Mouse (Mus musculus): ENCODE data around the gene Olfr790. TPM values are rescaled to one million over a fixed set of nuclear protein-coding genes. Genes with fewer than 3 reads are reported as not detected.

Olfr790 gene
- polyA plus RNA-seq (2011; ENCODE audit: insufficient read length, low read depth, missing spikeins) = not detected in 2 replicates

DNA sequence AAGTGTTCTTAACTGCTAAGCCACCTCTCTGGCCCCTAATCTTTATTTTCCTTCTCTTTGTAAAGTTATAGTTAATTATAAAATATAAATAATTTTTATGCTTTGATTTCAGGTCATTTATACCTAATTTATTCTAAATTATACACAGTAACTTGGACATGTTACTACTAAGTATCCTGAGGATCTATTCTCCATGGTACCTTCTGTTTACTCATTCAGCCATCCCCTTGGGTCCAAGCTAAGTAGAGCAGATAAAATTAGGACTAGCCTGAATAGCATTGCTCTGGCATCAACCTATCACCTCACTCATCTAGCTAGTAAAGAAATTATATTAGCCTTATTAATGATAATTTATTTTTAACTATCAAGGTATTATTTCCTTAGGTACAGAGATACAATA lies at the start of gene Olfr790:
TSS of gene Olfr790 (plus strand) at position 301 of the 400 bp plus-strand sequence.
- no peaks in the 10 kb centered on the region for H3K4me1 ChIP-seq (ENCODE audit: control insufficient read depth, insufficient read depth, low read length)
- no peak within 1 kb of the TSS for H3K4me3 ChIP-seq (ENCODE audit: insufficient read depth, low read length)
- TF ChIP-seq POLR2A (IDR thresholded peaks at IDR 0.05; ENCODE audit: low read depth, low read length) = no peak
- no peak within 1 kb of the TSS for H3K27ac ChIP-seq (ENCODE audit: insufficient read depth, low read length)

DNA sequence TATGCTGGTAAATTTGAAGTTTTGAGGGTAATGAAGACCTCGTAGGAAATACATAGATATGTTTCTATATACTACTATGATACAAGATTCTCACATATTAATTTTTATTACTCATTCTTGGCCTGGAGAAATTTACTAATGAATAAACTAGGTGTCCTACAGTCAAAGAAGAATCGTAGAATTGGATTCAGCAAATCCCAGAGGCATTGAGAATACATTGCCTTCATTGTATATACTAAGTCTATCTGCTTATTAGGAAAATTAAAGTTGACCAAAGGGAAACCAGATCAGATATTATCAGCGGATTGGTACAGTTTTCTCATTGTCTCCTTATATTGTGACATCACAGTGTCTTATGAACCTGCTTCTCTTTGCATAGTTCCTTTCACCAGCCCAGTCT lies 36.7 kb upstream of the Olfr790 start, which contains the start of gene Olfr787:
TSS of gene Olfr787 (plus strand) at position 301 of the 400 bp plus-strand sequence.
- no peak within 1 kb of the TSS for H3K27ac ChIP-seq (ENCODE audit: insufficient read depth, low read length)
- no peak for TF ChIP-seq POLR2A (IDR thresholded peaks at IDR 0.05; ENCODE audit: low read depth, low read length)
- no peak for TF ChIP-seq CTCF (IDR thresholded peaks at IDR 0.05; ENCODE audit: borderline replicate concordance, insufficient read depth, low read length)
- H3K4me3 ChIP-seq (ENCODE audit: insufficient read depth, low read length) = no peak within 1 kb of the TSS
- no peaks in the 10 kb centered on the region for H3K4me1 ChIP-seq (ENCODE audit: control insufficient read depth, insufficient read depth, low read length)

- TF ChIP-seq CTCF (IDR thresholded peaks at IDR 0.05; ENCODE audit: borderline replicate concordance, insufficient read depth, low read length) (no peak), POLR2A (IDR thresholded peaks at IDR 0.05; ENCODE audit: low read depth, low read length) (no peak)
- H3K27ac ChIP-seq (ENCODE audit: insufficient read depth, low read length) = no peak within 1 kb of the TSS
- H3K4me1 ChIP-seq (ENCODE audit: control insufficient read depth, insufficient read depth, low read length) = no peaks in the 10 kb centered on the region
- H3K4me3 ChIP-seq (ENCODE audit: insufficient read depth, low read length) = no peak within 1 kb of the TSS
Measured at GRCm38 (mm10) chr10:129470698-129471097, 27.6 kb upstream of the Olfr790 start, which contains the start of gene Olfr788. Gene Olfr788 (plus strand): TSS chr10:129470998.

DNA sequence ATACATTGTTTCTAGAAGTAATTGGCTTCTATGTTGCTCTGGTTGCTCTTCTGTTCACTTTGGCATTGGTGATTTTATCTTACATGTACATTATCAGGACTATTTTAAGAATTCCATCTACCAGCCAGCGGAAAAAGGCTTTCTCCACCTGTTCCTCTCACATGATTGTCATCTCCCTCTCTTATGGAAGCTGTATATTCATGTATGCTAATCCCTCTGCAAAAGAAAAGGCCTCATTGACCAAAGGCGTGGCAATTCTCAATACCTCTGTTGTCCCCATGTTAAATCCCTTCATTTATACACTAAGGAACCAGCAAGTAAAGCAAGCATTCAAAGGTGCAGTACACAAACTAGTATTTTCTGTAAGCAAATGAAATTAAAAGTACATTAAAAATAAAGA lies 25.0 kb upstream of the Olfr790 start:
- no peak for TF ChIP-seq CTCF (IDR thresholded peaks at IDR 0.05; ENCODE audit: borderline replicate concordance, insufficient read depth, low read length)
- no peak for TF ChIP-seq POLR2A (IDR thresholded peaks at IDR 0.05; ENCODE audit: low read depth, low read length)
- no peak overlapping the region for H3K27ac ChIP-seq (ENCODE audit: insufficient read depth, low read length)
- no peak overlapping the region for H3K4me3 ChIP-seq (ENCODE audit: insufficient read depth, low read length)
- H3K4me1 ChIP-seq (ENCODE audit: control insufficient read depth, insufficient read depth, low read length) = no peaks in the 10 kb centered on the region

DNA sequence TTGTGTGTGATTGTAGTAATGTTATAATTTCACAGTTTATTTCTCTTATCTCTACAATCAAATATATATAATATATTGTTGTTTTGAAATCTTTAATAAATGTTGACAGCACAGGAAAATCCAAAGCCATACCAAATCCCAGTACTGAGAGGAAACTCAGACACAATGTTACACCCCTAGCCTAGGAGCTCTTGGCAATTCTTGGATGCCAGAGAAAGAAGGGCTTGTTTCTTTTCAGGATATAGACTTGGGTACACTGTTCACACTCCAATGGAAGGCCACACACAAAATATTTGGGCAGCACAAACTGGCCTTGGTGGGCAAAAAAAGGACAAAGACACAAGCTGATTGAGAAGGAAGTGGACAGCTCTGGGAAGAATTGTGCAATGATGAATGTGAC lies 24.6 kb upstream of the Olfr790 start:
- H3K4me3 ChIP-seq (ENCODE audit: insufficient read depth, low read length) = no peak overlapping the region
- no peak overlapping the region for H3K27ac ChIP-seq (ENCODE audit: insufficient read depth, low read length)
- no peaks in the 10 kb centered on the region for H3K4me1 ChIP-seq (ENCODE audit: control insufficient read depth, insufficient read depth, low read length)
- TF ChIP-seq POLR2A (IDR thresholded peaks at IDR 0.05; ENCODE audit: low read depth, low read length) (no peak), CTCF (IDR thresholded peaks at IDR 0.05; ENCODE audit: borderline replicate concordance, insufficient read depth, low read length) (no peak)

GRCm38 (mm10) chr10:129484452-129484851 lies 13.8 kb upstream of the Olfr790 start, which contains the start of gene Olfr789:
Gene Olfr789 (plus strand): TSS chr10:129484752.
- H3K27ac ChIP-seq (ENCODE audit: insufficient read depth, low read length) = no peak within 1 kb of the TSS
- TF ChIP-seq POLR2A (IDR thresholded peaks at IDR 0.05; ENCODE audit: low read depth, low read length) (no peak), CTCF (IDR thresholded peaks at IDR 0.05; ENCODE audit: borderline replicate concordance, insufficient read depth, low read length) (no peak)

GRCm38 (mm10) chr10:129490101-129490500 lies 8.2 kb upstream of the Olfr790 start:
- no peak overlapping the region for H3K27ac ChIP-seq (ENCODE audit: insufficient read depth, low read length)
- TF ChIP-seq POLR2A (IDR thresholded peaks at IDR 0.05; ENCODE audit: low read depth, low read length) (no peak), CTCF (IDR thresholded peaks at IDR 0.05; ENCODE audit: borderline replicate concordance, insufficient read depth, low read length) (no peak)
- no peak overlapping the region for H3K4me3 ChIP-seq (ENCODE audit: insufficient read depth, low read length)
- H3K4me1 ChIP-seq (ENCODE audit: control insufficient read depth, insufficient read depth, low read length) = no peaks in the 10 kb centered on the region

More at GRCm38 (mm10) chr10:129484452-129484851, 13.8 kb upstream of the Olfr790 start, which contains the start of gene Olfr789:
- H3K4me1 ChIP-seq (ENCODE audit: control insufficient read depth, insufficient read depth, low read length) = no peaks in the 10 kb centered on the region
- no peak within 1 kb of the TSS for H3K4me3 ChIP-seq (ENCODE audit: insufficient read depth, low read length)

DNA sequence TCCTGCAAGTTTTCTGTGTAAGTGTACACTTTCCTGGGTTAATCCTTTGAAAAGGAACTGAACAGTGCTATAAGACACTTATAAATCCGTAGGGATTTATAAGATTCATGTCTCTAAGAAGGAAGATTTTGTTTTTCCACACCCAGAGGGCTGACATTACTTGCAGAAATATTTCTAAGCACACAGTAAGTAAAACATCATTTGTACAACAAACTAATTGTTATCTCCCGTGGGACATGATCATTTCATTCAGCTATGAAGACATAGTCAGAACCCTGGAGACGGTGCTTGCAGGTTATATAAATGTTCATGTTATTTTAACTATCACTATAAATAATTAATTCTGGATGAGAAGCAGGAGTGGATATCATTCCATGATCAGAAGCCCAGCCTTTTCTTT lies 23.2 kb downstream of the Olfr790 start, which contains the start of gene Olfr791:
TSS of gene Olfr791 (plus strand) at position 301 of the 400 bp plus-strand sequence.
- Histone ChIP-seq H3K4me1 (ENCODE audit: control insufficient read depth, insufficient read depth, low read length) (no peaks in the 10 kb centered on the region), H3K4me3 (ENCODE audit: insufficient read depth, low read length) (no peak within 1 kb of the TSS), H3K27ac (ENCODE audit: insufficient read depth, low read length) (no peak within 1 kb of the TSS)
- TF ChIP-seq CTCF (IDR thresholded peaks at IDR 0.05; ENCODE audit: borderline replicate concordance, insufficient read depth, low read length) (no peak), POLR2A (IDR thresholded peaks at IDR 0.05; ENCODE audit: low read depth, low read length) (no peak)

- TF ChIP-seq POLR2A (IDR thresholded peaks at IDR 0.05; ENCODE audit: low read depth, low read length) = no peak
- no peak for TF ChIP-seq CTCF (IDR thresholded peaks at IDR 0.05; ENCODE audit: borderline replicate concordance, insufficient read depth, low read length)
Measured at GRCm38 (mm10) chr10:129538862-129539261, 40.6 kb downstream of the Olfr790 start, which contains the start of gene Olfr792. Gene Olfr792 (plus strand): TSS chr10:129539162.

DNA sequence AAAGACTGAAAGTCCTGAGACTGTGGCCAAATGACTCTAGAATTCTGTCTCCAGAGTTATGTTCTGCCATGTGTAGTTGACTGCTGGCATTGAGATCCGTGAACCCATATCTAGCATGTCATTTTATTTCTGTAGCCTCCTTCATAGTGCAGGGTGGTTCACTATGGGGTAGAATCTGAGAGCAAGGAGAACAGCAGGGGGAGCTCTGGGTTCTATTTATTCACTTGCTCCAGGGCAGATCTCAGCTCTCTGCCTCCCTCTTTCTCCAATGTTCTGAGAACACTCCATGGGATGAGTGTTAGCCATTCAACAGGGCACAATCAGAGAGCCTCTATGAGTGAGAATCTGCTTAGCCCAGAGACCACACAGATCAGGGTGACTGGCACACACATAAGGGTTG lies 51.1 kb downstream of the Olfr790 start:
- H3K4me1 ChIP-seq (ENCODE audit: control insufficient read depth, insufficient read depth, low read length) = no peaks in the 10 kb centered on the region
- TF ChIP-seq CTCF (IDR thresholded peaks at IDR 0.05; ENCODE audit: borderline replicate concordance, insufficient read depth, low read length) = no peak
- no peak for TF ChIP-seq POLR2A (IDR thresholded peaks at IDR 0.05; ENCODE audit: low read depth, low read length)
- H3K27ac ChIP-seq (ENCODE audit: insufficient read depth, low read length) = no peak overlapping the region
- H3K4me3 ChIP-seq (ENCODE audit: insufficient read depth, low read length) = no peak overlapping the region

More at GRCm38 (mm10) chr10:129538862-129539261, 40.6 kb downstream of the Olfr790 start, which contains the start of gene Olfr792:
- Histone ChIP-seq H3K27ac (ENCODE audit: insufficient read depth, low read length) (no peak within 1 kb of the TSS), H3K4me1 (ENCODE audit: control insufficient read depth, insufficient read depth, low read length) (no peaks in the 10 kb centered on the region), H3K4me3 (ENCODE audit: insufficient read depth, low read length) (no peak within 1 kb of the TSS)

Other genes with a start within 250 kb of the Olfr790 start
- gene Olfr776, start 239.4 kb upstream of the Olfr790 start, polyA plus RNA-seq (2011; ENCODE audit: insufficient read length, low read depth, missing spikeins) = not detected in 2 replicates
- gene Olfr777, start 227.0 kb upstream of the Olfr790 start, polyA plus RNA-seq (2011; ENCODE audit: insufficient read length, low read depth, missing spikeins) = not detected in 2 replicates
- gene Olfr780, start 180.4 kb upstream of the Olfr790 start, polyA plus RNA-seq (2011; ENCODE audit: insufficient read length, low read depth, missing spikeins) = not detected in 2 replicates
- not detected in 2 replicates for gene Olfr781, start 169.6 kb upstream of the Olfr790 start, polyA plus RNA-seq (2011; ENCODE audit: insufficient read length, low read depth, missing spikeins)
- not detected in 2 replicates for gene Olfr782, start 149.6 kb upstream of the Olfr790 start, polyA plus RNA-seq (2011; ENCODE audit: insufficient read length, low read depth, missing spikeins)
- gene Olfr784, start 114.4 kb upstream of the Olfr790 start, polyA plus RNA-seq (2011; ENCODE audit: insufficient read length, low read depth, missing spikeins) = not detected in 2 replicates
- gene Olfr785, start 93.1 kb upstream of the Olfr790 start, polyA plus RNA-seq (2011; ENCODE audit: insufficient read length, low read depth, missing spikeins) = not detected in 2 replicates
- gene Olfr786, start 71.2 kb upstream of the Olfr790 start, polyA plus RNA-seq (2011; ENCODE audit: insufficient read length, low read depth, missing spikeins) = not detected in 2 replicates
- not detected in 2 replicates for gene Olfr787, start 36.6 kb upstream of the Olfr790 start, polyA plus RNA-seq (2011; ENCODE audit: insufficient read length, low read depth, missing spikeins)
- not detected in 2 replicates for gene Olfr788, start 27.5 kb upstream of the Olfr790 start, polyA plus RNA-seq (2011; ENCODE audit: insufficient read length, low read depth, missing spikeins)
- gene Olfr789, start 13.7 kb upstream of the Olfr790 start, polyA plus RNA-seq (2011; ENCODE audit: insufficient read length, low read depth, missing spikeins) = not detected in 2 replicates
- gene Olfr791, start 23.3 kb downstream of the Olfr790 start, polyA plus RNA-seq (2011; ENCODE audit: insufficient read length, low read depth, missing spikeins) = not detected in 2 replicates
- gene Olfr792, start 40.7 kb downstream of the Olfr790 start, polyA plus RNA-seq (2011; ENCODE audit: insufficient read length, low read depth, missing spikeins) = not detected in 2 replicates
- not detected in 2 replicates for gene Olfr794, start 69.2 kb downstream of the Olfr790 start, polyA plus RNA-seq (2011; ENCODE audit: insufficient read length, low read depth, missing spikeins)
- gene Olfr796, start 114.1 kb downstream of the Olfr790 start, polyA plus RNA-seq (2011; ENCODE audit: insufficient read length, low read depth, missing spikeins) = not detected in 2 replicates
- gene Olfr798, start 129.4 kb downstream of the Olfr790 start, polyA plus RNA-seq (2011; ENCODE audit: insufficient read length, low read depth, missing spikeins) = not detected in 2 replicates
- gene Olfr799, start 139.0 kb downstream of the Olfr790 start, polyA plus RNA-seq (2011; ENCODE audit: insufficient read length, low read depth, missing spikeins) = not detected in 2 replicates
- gene Olfr800, start 159.2 kb downstream of the Olfr790 start, polyA plus RNA-seq (2011; ENCODE audit: insufficient read length, low read depth, missing spikeins) = not detected in 2 replicates
- not detected in 2 replicates for gene Olfr801, start 175.4 kb downstream of the Olfr790 start, polyA plus RNA-seq (2011; ENCODE audit: insufficient read length, low read depth, missing spikeins)
- not detected in 2 replicates for gene Olfr802, start 189.7 kb downstream of the Olfr790 start, polyA plus RNA-seq (2011; ENCODE audit: insufficient read length, low read depth, missing spikeins)
- not detected in 2 replicates for gene Olfr803, start 195.8 kb downstream of the Olfr790 start, polyA plus RNA-seq (2011; ENCODE audit: insufficient read length, low read depth, missing spikeins)
- gene Olfr804, start 204.7 kb downstream of the Olfr790 start, polyA plus RNA-seq (2011; ENCODE audit: insufficient read length, low read depth, missing spikeins) = not detected in 2 replicates
- gene Olfr805, start 230.9 kb downstream of the Olfr790 start, polyA plus RNA-seq (2011; ENCODE audit: insufficient read length, low read depth, missing spikeins) = not detected in 2 replicates
- not detected in 2 replicates for gene Olfr806, start 243.4 kb downstream of the Olfr790 start, polyA plus RNA-seq (2011; ENCODE audit: insufficient read length, low read depth, missing spikeins)

Measured in embryonic fibroblast, embryonic 13.5 days (primary cell).